Mouse (Mus musculus) left cerebral cortex, adult 18-20 months (tissue): ENCODE results near the gene Arhgap44. TPM values are rescaled to one million over a fixed set of nuclear protein-coding genes. Genes with fewer than 3 reads are reported as not detected.

Experiments
- DNase-seq, 2 experiments: peaks; one replicate each; pipeline ENCODE4 v3.0.0; 2021 to 2022; ENCODE audit warnings: low spot score in 2 of 2, mixed read lengths in 1 of 2
- total RNA-seq, 2 experiments: library from RNA; stranded (reverse); gene quantifications; 2 replicates each; pipeline ENCODE4 v1.2.3; 2021

Arhgap44 gene
- total RNA-seq, 2 experiments from 2014 or later: 139 to 154 TPM

- no peak for DNase-seq
These were observed 23.7 kb downstream of the Arhgap44 start for GRCm38 (mm10) chr11:65139030-65139429.

DNA sequence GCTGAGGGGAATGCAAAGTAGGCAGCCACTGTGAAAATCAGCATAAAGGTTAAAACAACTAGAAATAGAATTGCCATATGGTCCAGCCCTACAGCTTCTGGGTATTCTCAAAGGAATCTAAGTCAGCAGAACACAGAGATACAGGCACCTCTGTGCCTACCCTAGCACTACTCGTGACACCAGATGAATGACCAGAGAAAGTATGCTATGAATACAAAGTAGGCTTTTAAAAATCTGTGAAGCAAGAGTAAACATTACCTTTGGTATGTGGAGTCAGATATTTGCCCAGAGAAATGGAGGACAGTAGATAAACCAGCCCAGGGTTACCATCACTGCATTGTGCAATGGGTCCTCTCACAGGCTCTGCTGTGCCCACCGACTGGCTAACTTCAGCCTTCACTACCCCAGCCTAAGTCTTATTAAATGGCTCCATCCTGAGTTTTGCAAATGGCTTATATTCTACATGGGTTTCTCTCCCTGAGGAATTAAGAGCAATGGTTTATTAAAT is 25.6 kb downstream of the Arhgap44 start:
- DNase-seq: no peak

DNA sequence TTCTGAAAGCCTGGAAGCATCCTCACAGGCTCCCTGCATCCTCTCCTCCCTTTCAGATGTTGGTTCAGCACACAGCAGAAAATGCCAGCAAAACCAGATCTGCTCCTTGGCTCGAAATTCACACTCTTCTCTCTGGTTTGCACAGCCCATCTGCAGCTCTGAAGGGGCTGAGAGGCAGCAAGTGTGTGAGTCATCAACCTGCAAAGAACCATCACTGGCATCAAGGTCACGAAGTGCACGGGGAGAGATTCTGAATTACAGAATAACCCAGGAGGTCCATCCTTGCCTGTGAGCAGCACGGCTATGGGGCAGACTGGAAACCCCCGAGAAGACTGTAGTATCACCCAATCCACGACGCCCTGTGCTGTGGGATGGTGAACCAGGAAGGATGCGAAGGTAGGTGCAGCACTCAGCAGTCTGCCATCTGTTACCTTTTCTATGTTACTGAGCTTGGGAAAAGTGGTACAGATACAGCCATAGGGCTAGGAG is 27.5 kb downstream of the Arhgap44 start:
- peak; percentile 36 to 69 for DNase-seq

GRCm38 (mm10) chr11:65133661-65134060 is 29.1 kb downstream of the Arhgap44 start:
- DNase-seq: peak in 1 of 2 experiments; percentile 32

DNA sequence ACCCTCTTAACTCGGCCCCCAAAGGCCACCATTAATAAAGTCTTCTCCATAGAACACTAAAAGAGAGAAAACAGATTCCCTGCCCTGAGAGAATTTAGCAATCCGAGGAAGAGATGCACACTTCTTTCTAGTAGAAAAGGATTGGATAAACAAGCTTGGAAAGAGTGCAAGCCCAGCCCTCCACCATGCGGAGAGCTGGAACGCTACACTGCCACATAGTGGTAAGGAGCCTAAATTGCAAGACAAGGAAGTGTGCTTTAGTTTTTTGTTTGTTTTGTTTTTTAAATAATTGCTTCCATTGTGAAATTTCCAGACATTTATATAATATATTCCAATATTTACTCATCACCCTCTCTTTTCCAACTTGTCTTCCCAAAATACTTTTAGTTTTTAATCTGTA is 33.7 kb downstream of the Arhgap44 start:
- no peak for DNase-seq

- DNase-seq: no peak
These were observed 34.1 kb downstream of the Arhgap44 start for GRCm38 (mm10) chr11:65128666-65129065.

GRCm38 (mm10) chr11:65126566-65126965 is 36.2 kb downstream of the Arhgap44 start:
- peak; percentile 52 to 61 for DNase-seq

GRCm38 (mm10) chr11:65124913-65125418 is 37.8 kb downstream of the Arhgap44 start:
- DNase-seq: no peak

DNA sequence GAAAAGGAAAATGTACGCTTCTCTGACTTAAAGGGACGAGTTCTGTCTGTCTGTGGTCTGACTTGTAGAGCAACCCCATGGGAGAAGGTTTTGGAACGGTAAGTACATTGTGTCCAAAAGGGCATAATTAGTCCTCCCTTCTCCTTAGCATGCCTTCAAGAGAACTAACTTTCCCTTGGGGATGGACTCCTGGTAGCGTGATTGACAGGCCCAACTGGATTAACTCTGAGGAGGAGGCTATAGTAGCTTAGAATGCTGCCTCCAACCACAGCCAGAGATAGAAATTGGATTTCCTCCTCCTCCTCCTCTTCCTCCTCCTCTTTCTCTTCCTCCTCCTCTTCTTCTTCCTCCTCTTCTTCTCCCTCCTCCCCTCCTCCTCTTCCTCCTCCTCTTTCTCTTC is 42.5 kb downstream of the Arhgap44 start:
- DNase-seq: no peak

- DNase-seq: no peak
These were observed 47.0 kb downstream of the Arhgap44 start for GRCm38 (mm10) chr11:65115811-65116210.

GRCm38 (mm10) chr11:65112086-65112485 is 50.7 kb downstream of the Arhgap44 start:
- no peak for DNase-seq

DNA sequence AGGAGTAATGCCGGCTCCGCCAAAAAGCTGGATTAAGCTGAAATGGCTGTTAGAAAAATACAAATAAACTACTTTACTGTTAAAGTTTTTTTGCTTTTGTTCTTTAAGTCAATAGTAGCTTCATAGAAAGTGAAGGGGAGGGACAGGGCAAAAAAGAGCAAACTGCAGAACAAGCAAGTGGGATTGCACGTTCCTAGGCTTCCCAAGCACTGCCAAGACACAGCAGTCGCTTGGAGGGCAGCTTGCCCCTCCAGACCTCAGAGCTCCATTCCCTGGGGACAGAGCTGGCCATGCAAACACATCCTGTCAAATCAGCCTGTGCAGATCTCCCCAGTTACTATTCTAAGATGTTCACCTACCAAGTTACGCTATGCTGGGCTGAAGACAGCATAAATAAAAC is 51.1 kb downstream of the Arhgap44 start:
- DNase-seq: no peak

DNA sequence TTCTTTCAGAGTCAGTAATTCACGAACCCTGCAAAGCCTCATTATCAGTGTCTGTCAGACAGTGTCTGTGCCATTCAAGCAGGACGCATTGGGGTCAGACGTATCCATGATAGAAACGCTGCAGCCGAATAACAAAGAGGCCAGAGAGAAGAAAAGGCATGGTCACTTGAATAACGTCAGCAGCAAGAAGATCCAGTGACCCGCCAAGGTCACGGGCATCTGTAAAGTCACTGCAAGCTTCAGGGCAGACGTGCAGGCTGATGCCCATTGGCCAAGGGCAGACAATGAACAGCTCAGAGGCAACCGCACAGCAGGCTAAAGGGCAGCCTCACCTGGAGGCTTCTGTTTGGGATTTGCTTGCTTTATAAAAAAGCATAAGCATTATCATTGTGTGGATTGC is 52.7 kb downstream of the Arhgap44 start:
- DNase-seq: no peak

DNA sequence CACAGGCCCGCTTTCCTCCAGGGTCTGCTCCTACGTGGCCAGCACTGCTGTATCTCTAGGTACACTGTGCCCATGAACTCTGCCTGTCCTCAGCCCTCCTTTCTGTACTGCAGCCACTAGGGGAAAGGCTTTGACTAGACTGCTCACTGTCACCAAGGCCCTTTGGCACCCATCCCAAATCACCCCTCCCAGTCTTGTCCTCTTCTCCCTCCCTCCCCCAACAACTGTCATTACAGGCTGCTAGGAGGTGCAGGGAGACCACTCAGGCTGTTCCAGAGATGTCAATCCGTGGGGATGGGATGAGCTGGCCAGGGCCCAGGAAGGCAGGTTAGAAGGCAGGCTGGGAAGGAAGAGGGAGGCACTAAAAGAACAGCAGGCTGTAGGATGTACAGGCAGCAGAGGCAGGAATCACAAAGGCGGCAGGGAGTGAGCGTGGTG is 55.0 kb downstream of the Arhgap44 start:
- peak in 1 of 2 experiments; percentile 27 for DNase-seq

DNA sequence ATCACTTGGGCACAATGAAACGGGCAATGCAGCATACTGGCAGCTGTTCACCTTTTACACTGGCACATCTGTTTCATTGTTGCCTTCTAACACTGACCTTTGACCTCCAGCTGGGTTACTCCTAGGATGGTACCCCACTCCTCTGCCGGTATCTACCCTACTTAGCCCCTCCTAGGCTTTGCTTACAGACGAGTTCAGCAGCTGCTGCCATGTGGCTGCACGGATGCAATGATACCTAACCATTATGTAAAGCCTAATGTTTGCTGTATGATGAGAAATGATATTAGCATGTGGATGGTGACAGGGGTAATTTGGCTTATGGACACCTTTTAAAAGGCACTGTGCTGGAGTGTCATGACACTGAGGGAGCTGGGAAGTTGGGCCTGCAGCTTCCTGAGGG is 55.6 kb downstream of the Arhgap44 start:
- no peak for DNase-seq

GRCm38 (mm10) chr11:65104076-65104475 is 58.7 kb downstream of the Arhgap44 start:
- DNase-seq: no peak

- DNase-seq: peak; percentile 18 to 26
These were observed 61.6 kb downstream of the Arhgap44 start for GRCm38 (mm10) chr11:65101206-65101605.

DNA sequence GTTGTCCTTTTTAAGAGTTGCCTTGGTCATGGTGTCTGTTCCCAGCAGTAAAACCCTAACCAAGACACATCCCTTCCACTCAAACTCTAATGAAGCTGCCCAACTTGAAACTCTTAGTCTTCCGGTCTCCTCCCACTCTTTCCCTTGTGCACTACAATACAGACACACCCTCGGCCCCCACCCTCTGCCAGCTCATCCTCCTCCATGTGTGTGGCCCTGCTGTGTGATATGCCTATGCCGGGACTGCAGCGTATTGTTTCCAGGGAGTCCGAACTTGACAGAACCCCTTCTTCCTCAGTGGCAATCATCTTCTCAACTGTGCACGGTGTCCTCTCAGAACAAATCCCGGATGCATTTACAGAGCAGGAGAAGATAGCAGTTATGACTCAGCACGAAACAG is 62.7 kb downstream of the Arhgap44 start:
- DNase-seq: no peak

GRCm38 (mm10) chr11:65097526-65098070 is 65.2 kb downstream of the Arhgap44 start:
- no peak for DNase-seq

GRCm38 (mm10) chr11:65096866-65097265 is 65.9 kb downstream of the Arhgap44 start:
- no peak for DNase-seq

DNA sequence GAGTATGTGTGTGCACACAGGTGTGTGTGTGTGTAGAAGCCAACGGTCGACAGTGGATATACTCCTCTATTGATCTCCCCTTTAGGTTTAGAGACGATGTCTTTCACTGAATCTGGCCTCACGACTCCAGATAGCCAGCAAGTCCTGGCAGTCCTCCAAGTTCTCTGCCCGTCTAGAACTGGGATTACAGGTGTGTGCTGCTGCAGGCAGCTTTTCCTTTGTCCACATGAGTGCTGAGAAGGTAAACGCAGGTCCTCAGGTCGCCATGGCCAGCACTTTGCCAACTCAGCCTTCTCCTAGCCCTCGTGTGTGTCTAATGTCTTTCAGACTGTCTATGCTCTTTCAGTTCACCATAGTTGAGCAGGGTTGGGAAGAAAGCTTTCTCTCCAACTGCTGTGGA is 69.9 kb downstream of the Arhgap44 start:
- no peak for DNase-seq

GRCm38 (mm10) chr11:65090386-65090785 is 72.4 kb downstream of the Arhgap44 start:
- no peak for DNase-seq

GRCm38 (mm10) chr11:65089982-65090381 is 72.8 kb downstream of the Arhgap44 start:
- no peak for DNase-seq
